Mouse (Mus musculus) cortical plate, adult 2 months (tissue): ENCODE data around the gene 4933406M09Rik. TPM values are rescaled to one million over a fixed set of nuclear protein-coding genes. Genes with fewer than 3 reads are reported as not detected.

Experiments used
- H3K27ac ChIP-seq: fragments of 200-500 bp; 2 replicates; pipeline ENCODE4 v1.5.1; 2012; ENCODE audit warnings: low read length, control low read depth, inconsistent platforms; ENCODE audit not compliant: insufficient read depth
- H3K4me1 ChIP-seq: fragments of 200-500 bp; 2 replicates; pipeline ENCODE4 v1.6.1; 2011; ENCODE audit warnings: low read length; ENCODE audit not compliant: control insufficient read depth, insufficient read depth
- H3K4me3 ChIP-seq: fragments of 200-500 bp; 2 replicates; pipeline ENCODE4 v1.5.1; 2011; ENCODE audit warnings: mild to moderate bottlenecking, low read length, control low read depth; ENCODE audit not compliant: insufficient read depth
- CTCF ChIP-seq: fragments of 200-500 bp; IDR thresholded peaks from 2 replicates; pipeline ENCODE4 v1.5.1; 2011; ENCODE audit warnings: mild to moderate bottlenecking, control low read depth, low read length; ENCODE audit not compliant: insufficient read depth; ENCODE audit errors: extremely low read depth
- POLR2A ChIP-seq: fragments of 200-500 bp; IDR thresholded peaks from 2 replicates; pipeline ENCODE4 v1.6.1; 2011; ENCODE audit warnings: mild to moderate bottlenecking, low read length, control low read depth; ENCODE audit not compliant: insufficient read depth; ENCODE audit errors: extremely low read depth
- polyA plus RNA-seq: library from polyadenylated mRNA; depleted of rRNA; stranded (reverse); fragments of >200 nt; gene quantifications from 2 replicates; pipeline ENCODE4 v1.2.3, GENCODE M21; 2012

4933406M09Rik gene
- polyA plus RNA-seq, 1 experiment, result not detected

GRCm38 (mm10) chr1:134344005-134344950, 41.5 kb upstream of the 4933406M09Rik start:
- Histone ChIP-seq H3K4me1 (peaks cover 5% of the 10 kb centered on the region), H3K4me3 (peak overlapping the region; percentile 55), H3K27ac (peak overlapping the region; percentile 78)
- TF ChIP-seq POLR2A, result peak; percentile 67; the same call in 1 of the 2 replicates
- TF ChIP-seq CTCF, result no peak

- Histone ChIP-seq H3K4me1 (peaks cover 5% of the 10 kb centered on the region), H3K27ac (peak overlapping the region; percentile 78; the same call in 1 of the 2 replicates), H3K4me3 (peak overlapping the region; percentile 55; the same call in 1 of the 2 replicates)
- TF ChIP-seq CTCF, result no peak
- no peak for TF ChIP-seq POLR2A
Observed at GRCm38 (mm10) chr1:134345075-134345474, 40.7 kb upstream of the 4933406M09Rik start.

DNA sequence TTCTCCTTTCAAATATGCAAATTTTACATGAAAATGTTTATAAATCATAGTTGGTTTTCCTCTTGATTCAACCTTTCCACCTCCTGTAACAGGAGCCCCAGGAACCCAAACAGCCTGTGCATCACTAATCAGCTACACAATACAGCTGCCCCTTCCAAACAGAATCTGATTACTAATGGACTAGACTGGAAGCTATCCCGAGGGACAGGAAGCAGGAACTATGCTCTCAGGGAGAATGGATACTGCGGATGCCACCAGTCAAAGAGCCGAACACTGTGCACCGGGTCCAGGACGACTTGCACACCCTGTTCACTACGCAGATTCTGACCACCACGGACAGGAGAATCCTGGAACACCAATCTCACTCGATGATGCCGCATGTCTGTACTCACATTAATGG, 37.9 kb upstream of the 4933406M09Rik start:
- Histone ChIP-seq H3K4me1 (peaks cover 5% of the 10 kb centered on the region), H3K27ac (no peak overlapping the region), H3K4me3 (no peak overlapping the region)
- TF ChIP-seq CTCF (no peak), POLR2A (no peak)

GRCm38 (mm10) chr1:134353326-134353725, 32.4 kb upstream of the 4933406M09Rik start:
- no peak overlapping the region for H3K4me3 ChIP-seq
- H3K27ac ChIP-seq, result no peak overlapping the region
- H3K4me1 ChIP-seq, result no peaks in the 10 kb centered on the region
- TF ChIP-seq CTCF (no peak), POLR2A (no peak)

- Histone ChIP-seq H3K4me3 (no peak overlapping the region), H3K4me1 (0 out of 2 replicates have a peak, but pooled peaks cover 1% of the 10 kb centered on the region)
- TF ChIP-seq CTCF (no peak), POLR2A (no peak)
Observed at GRCm38 (mm10) chr1:134357461-134357860, 28.3 kb upstream of the 4933406M09Rik start.

DNA sequence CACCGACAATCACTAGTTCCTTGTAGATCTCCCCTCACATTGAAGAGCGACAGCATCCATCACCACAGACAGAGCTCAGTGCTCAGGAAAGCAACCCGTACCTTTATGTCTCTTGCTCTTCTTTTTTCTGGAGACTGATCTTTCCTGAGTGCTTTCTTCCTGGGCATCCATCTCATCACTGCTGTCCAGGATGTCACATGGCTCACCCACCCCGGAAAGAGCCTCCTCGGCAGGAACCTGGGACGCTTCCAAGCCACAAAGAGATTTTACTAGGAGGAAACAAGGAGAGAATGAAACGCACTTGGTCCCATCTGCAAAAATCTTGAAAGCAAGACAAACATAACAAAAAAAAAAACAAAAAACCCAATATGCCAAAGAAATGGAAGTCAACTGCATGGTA, 25.1 kb upstream of the 4933406M09Rik start:
- Histone ChIP-seq H3K4me3 (no peak overlapping the region; the same call in 1 of the 2 replicates), H3K27ac (no peak overlapping the region), H3K4me1 (0 out of 2 replicates have a peak, but pooled peaks cover 1% of the 10 kb centered on the region)
- no peak for TF ChIP-seq CTCF
- no peak for TF ChIP-seq POLR2A

More at GRCm38 (mm10) chr1:134357461-134357860, 28.3 kb upstream of the 4933406M09Rik start:
- no peak overlapping the region for H3K27ac ChIP-seq

GRCm38 (mm10) chr1:134361195-134361856, 24.4 kb upstream of the 4933406M09Rik start:
- H3K27ac ChIP-seq, result no peak overlapping the region
- 0 out of 2 replicates have a peak, but pooled peaks cover 1% of the 10 kb centered on the region for H3K4me1 ChIP-seq
- TF ChIP-seq CTCF, result no peak
- no peak for TF ChIP-seq POLR2A
- peak overlapping the region; percentile 47 for H3K4me3 ChIP-seq

- Histone ChIP-seq H3K4me1 (0 out of 2 replicates have a peak, but pooled peaks cover 1% of the 10 kb centered on the region), H3K4me3 (peak within 1 kb of the TSS; percentile 47), H3K27ac (peak within 1 kb of the TSS; percentile 62)
- TF ChIP-seq POLR2A (peak; percentile 97), CTCF (no peak)
Observed at GRCm38 (mm10) chr1:134361857-134362212, 23.9 kb upstream of the 4933406M09Rik start, which contains the start of gene Tmem183a. Gene Tmem183a, minus strand, starts transcription at chr1:134361979.

- Histone ChIP-seq H3K27ac (no peak overlapping the region), H3K4me1 (0 out of 2 replicates have a peak, but pooled peaks cover 1% of the 10 kb centered on the region), H3K4me3 (no peak overlapping the region)
- TF ChIP-seq POLR2A, result no peak
- no peak for TF ChIP-seq CTCF
Observed at GRCm38 (mm10) chr1:134363194-134363593, 22.5 kb upstream of the 4933406M09Rik start.
